Mouse (Mus musculus) kidney, embryonic 15.5 days (tissue): ENCODE measurements around the gene Cyb5rl. TPM values are rescaled to one million over a fixed set of nuclear protein-coding genes. Genes with fewer than 3 reads are reported as not detected.

Experiments
- ATAC-seq: fragments of 200-750 bp; cut with Nextera tagmentation; replicated peaks from 2 replicates; pipeline ENCODE4 v1.8.0; 2017; ENCODE audit warnings: moderate TSS enrichment; ENCODE audit not compliant: low FRiP score
- H3K27ac ChIP-seq: fragments of 300-500 bp; sonication (generic); 2 replicates; pipeline ENCODE4 v1.5.1; 2015; ENCODE audit warnings: mild to moderate bottlenecking, inconsistent platforms
- H3K27me3 ChIP-seq: fragments of 300-500 bp; sonication (generic); 2 replicates; pipeline ENCODE4 v1.6.1; 2015; ENCODE audit warnings: inconsistent platforms
- H3K36me3 ChIP-seq: fragments of 300-500 bp; sonication (generic); 2 replicates; pipeline ENCODE4 v1.6.1; 2015; ENCODE audit warnings: inconsistent platforms
- H3K4me1 ChIP-seq: fragments of 300-500 bp; sonication (generic); 2 replicates; pipeline ENCODE4 v1.6.1; 2015; ENCODE audit warnings: inconsistent platforms
- H3K4me2 ChIP-seq: fragments of 300-500 bp; sonication (generic); 2 replicates; pipeline ENCODE4 v1.6.1; 2015; ENCODE audit warnings: moderate library complexity, mild to moderate bottlenecking, inconsistent platforms
- H3K4me3 ChIP-seq: fragments of 300-500 bp; sonication (generic); replicated peaks from 2 replicates; pipeline ENCODE4 v1.5.1; 2015; ENCODE audit warnings: mild to moderate bottlenecking, inconsistent platforms
- H3K9ac ChIP-seq: fragments of 300-500 bp; sonication (generic); 2 replicates; pipeline ENCODE4 v1.6.1; 2015; ENCODE audit warnings: mild to moderate bottlenecking, inconsistent platforms
- H3K9me3 ChIP-seq: fragments of 300-500 bp; sonication (generic); replicated peaks from 2 replicates; pipeline ENCODE4 v1.6.1; 2016; ENCODE audit warnings: inconsistent platforms
- WGBS: fragments of 180-500 bp; shearing (Covaris S2); methylation state at CpG from one replicate; pipeline ENCODE4 v1.1.7; 2015; ENCODE audit warnings: mixed read lengths; 5-methylcytosine and 5-hydroxymethylcytosine counted together
- polyA plus RNA-seq: library from polyadenylated mRNA; unstranded; fragments of >200 nt; fragmentation: Nextera tagmentation; extraction: Ambion mirVana; gene quantifications from 2 replicates; pipeline ENCODE4 v1.2.1, GENCODE M21; 2015

Gene Cyb5rl
- polyA plus RNA-seq, 1 experiment from 2014 or later = 12.1 TPM

GRCm38 (mm10) chr4:107120676-107121075 is 53.9 kb downstream of the Cyb5rl start:
- peaks cover 16% of the 10 kb centered on the region; the same call in 1 of the 2 replicates for H3K4me1 ChIP-seq
- H3K9me3 ChIP-seq = no peaks in the 10 kb centered on the region
- H3K9ac ChIP-seq = no peak overlapping the region
- WGBS = 89% methylated on average over 6 of the region's 6 CpGs
- H3K4me2 ChIP-seq = no peak overlapping the region
- H3K27ac ChIP-seq = 0 out of 2 replicates have a peak overlapping the region, but pooled peaks have one; percentile 37
- H3K27me3 ChIP-seq = no peaks in the 10 kb centered on the region
- no peak overlapping the region for H3K4me3 ChIP-seq
- no peaks in the 10 kb centered on the region for H3K36me3 ChIP-seq
- ATAC-seq = no peak

DNA sequence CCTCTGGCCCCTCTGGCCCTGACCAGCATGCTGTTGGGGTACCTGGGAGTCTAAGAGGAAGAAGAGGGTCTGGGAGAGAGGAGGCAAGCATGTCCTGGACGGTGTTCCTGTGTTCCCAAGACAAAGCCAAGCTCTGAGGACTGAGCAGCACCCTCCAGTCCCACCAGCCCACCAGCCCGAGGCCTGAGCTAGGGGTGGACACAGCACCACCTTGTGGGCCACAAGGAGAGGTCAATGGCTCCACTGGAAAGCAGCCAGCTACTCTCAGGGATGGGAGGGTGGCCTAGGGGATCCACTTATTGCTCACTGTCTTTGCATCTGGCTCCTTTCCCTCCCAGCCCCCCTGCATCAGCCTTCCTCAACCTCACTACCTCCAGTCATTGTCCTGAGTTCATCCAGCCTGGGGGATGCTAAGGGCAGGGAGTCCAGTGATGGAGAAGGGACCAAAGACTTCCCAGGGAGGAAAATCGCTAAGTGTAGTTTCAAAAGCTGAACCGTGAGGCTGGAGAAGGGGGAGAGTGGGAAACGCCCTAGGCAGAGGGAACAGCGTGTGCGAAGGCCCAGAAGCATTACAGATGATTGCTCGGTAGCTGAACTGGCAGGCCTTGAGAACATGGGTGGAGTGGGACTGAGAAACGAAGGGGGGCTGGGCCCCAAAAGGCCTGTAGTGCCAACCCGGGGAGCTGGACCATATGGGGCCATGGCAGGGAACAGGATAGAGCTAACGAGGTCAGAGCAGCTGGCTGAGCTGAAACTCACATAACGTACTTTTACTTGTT is 54.6 kb downstream of the Cyb5rl start:
- H3K4me3 ChIP-seq = no peak overlapping the region
- H3K27me3 ChIP-seq = no peaks in the 10 kb centered on the region
- H3K4me2 ChIP-seq = no peak overlapping the region
- peak; percentile 64; the same call in 1 of the 2 replicates for ATAC-seq
- no peak overlapping the region for H3K9ac ChIP-seq
- peaks cover 20% of the 10 kb centered on the region; the same call in 1 of the 2 replicates for H3K4me1 ChIP-seq
- 0 out of 2 replicates have a peak overlapping the region, but pooled peaks have one; percentile 37 for H3K27ac ChIP-seq
- no peaks in the 10 kb centered on the region for H3K9me3 ChIP-seq
- no peaks in the 10 kb centered on the region for H3K36me3 ChIP-seq
- WGBS = 54% methylated on average over 12 of the region's 12 CpGs

DNA sequence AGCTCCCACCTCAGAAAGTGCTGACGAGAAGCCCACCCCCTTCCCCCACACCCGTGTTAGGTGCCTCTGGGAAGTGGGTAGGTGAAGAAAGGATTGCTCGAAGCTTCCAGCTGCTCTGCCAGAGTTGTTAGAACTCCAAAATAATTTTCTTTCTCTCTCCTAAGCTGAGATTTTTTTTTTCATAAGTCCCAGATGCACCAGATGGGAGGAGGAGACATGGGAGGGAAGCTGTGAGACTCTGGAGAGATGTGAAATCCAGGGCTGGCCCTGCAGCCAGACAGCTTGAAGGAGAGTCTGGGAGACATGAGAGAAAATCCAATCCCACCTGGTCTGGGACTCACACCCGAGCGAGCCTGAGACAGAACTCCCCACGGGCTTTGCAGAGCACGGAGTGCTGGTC is 57.6 kb downstream of the Cyb5rl start:
- no peak for ATAC-seq
- H3K9me3 ChIP-seq = no peaks in the 10 kb centered on the region
- no peak overlapping the region for H3K4me3 ChIP-seq
- H3K4me1 ChIP-seq = peaks cover 42% of the 10 kb centered on the region
- no peak overlapping the region for H3K9ac ChIP-seq
- H3K27me3 ChIP-seq = peaks cover 3% of the 10 kb centered on the region; the same call in 1 of the 2 replicates
- no peaks in the 10 kb centered on the region for H3K36me3 ChIP-seq
- no peak overlapping the region for H3K4me2 ChIP-seq
- WGBS = 52% methylated on average over 7 of the region's 7 CpGs
- H3K27ac ChIP-seq = no peak overlapping the region

DNA sequence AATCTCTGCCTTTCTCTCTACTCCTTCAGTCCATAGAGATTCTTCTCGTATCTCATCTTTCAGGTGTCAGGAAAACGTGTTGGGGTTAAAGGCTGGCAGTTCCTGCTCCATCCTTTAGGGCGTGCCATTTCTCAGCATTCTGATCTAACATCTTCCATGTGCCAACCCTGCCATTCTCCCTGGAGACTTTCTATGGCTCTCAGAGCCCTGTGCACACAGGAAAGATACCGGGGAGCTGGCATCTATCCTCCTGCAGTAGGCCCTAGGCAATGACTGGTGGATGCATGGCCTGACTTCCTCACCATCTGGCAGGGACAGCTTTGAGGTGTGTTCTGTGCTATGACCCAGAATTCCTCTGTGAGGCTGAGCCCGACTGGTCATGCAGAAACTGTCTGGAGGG is 58.3 kb downstream of the Cyb5rl start:
- Histone ChIP-seq H3K36me3 (no peaks in the 10 kb centered on the region), H3K4me1 (peaks cover 48% of the 10 kb centered on the region), H3K9ac (no peak overlapping the region), H3K27me3 (peaks cover 3% of the 10 kb centered on the region; the same call in 1 of the 2 replicates), H3K4me3 (no peak overlapping the region), H3K9me3 (no peaks in the 10 kb centered on the region), H3K4me2 (no peak overlapping the region), H3K27ac (no peak overlapping the region)
- WGBS = 50% methylated on average over 5 of the region's 5 CpGs
- no peak for ATAC-seq

- Histone ChIP-seq H3K4me2 (no peak overlapping the region), H3K9ac (no peak overlapping the region), H3K36me3 (no peaks in the 10 kb centered on the region), H3K9me3 (no peaks in the 10 kb centered on the region), H3K27me3 (peaks cover 3% of the 10 kb centered on the region; the same call in 1 of the 2 replicates), H3K27ac (no peak overlapping the region), H3K4me3 (no peak overlapping the region), H3K4me1 (peaks cover 52% of the 10 kb centered on the region)
- no peak for ATAC-seq
- WGBS = 36% methylated on average over 10 of the region's 10 CpGs
Observed at GRCm38 (mm10) chr4:107126389-107126788, 59.6 kb downstream of the Cyb5rl start.

DNA sequence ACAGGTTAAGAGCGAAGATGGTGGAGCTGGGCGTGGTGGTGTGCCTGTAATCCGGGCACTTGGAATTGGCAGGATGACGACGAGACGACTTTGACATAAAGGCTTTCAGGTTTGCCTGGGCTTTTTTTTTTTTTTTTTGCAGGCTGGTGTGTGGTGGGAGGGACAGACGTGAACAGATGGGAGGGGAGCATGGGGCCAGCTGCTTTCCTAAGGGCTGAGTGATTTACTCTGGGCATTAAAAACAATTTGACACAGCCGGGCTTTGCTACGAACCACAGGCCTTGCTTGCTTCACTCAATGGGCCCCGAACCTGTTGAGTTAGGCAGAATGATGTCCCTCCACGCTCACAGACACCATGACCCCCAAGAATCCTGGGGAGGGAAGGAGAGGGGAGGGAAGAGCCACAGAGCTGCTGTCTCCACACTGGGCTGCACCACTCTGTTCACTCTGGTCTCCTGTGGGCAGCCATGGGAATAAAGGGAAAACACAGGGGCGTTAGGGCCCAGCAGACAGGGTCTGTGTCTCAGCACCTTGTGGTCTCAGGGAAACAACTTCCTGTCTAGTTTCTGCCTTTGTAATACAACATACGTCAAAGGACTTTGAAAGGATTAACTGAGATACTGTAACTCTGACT is 60.2 kb downstream of the Cyb5rl start:
- H3K27ac ChIP-seq = no peak overlapping the region
- peaks cover 3% of the 10 kb centered on the region; the same call in 1 of the 2 replicates for H3K27me3 ChIP-seq

GRCm38 (mm10) chr4:107127901-107128669 is 61.3 kb downstream of the Cyb5rl start:
- ATAC-seq = no peak
- Histone ChIP-seq H3K27ac (no peak overlapping the region), H3K9ac (no peak overlapping the region), H3K4me3 (no peak overlapping the region), H3K4me1 (peaks cover 55% of the 10 kb centered on the region), H3K27me3 (peaks cover 3% of the 10 kb centered on the region; the same call in 1 of the 2 replicates), H3K36me3 (no peaks in the 10 kb centered on the region), H3K4me2 (no peak overlapping the region), H3K9me3 (no peaks in the 10 kb centered on the region)
- WGBS = 42% methylated on average over 13 of the region's 13 CpGs

More for the DNA sequence above, 60.2 kb downstream of the Cyb5rl start:
- Histone ChIP-seq H3K4me1 (peaks cover 52% of the 10 kb centered on the region), H3K9me3 (no peaks in the 10 kb centered on the region), H3K4me3 (no peak overlapping the region), H3K4me2 (no peak overlapping the region), H3K36me3 (no peaks in the 10 kb centered on the region), H3K9ac (no peak overlapping the region)
- WGBS = 42% methylated on average over 13 of the region's 13 CpGs
- no peak for ATAC-seq

GRCm38 (mm10) chr4:107129373-107129772 is 62.6 kb downstream of the Cyb5rl start:
- Histone ChIP-seq H3K9me3 (no peaks in the 10 kb centered on the region), H3K27ac (no peak overlapping the region), H3K9ac (no peak overlapping the region), H3K4me1 (peaks cover 51% of the 10 kb centered on the region), H3K4me2 (no peak overlapping the region), H3K27me3 (peaks cover 3% of the 10 kb centered on the region; the same call in 1 of the 2 replicates), H3K4me3 (no peak overlapping the region), H3K36me3 (no peaks in the 10 kb centered on the region)
- WGBS = 79% methylated on average over 8 of the region's 8 CpGs
- ATAC-seq = no peak

DNA sequence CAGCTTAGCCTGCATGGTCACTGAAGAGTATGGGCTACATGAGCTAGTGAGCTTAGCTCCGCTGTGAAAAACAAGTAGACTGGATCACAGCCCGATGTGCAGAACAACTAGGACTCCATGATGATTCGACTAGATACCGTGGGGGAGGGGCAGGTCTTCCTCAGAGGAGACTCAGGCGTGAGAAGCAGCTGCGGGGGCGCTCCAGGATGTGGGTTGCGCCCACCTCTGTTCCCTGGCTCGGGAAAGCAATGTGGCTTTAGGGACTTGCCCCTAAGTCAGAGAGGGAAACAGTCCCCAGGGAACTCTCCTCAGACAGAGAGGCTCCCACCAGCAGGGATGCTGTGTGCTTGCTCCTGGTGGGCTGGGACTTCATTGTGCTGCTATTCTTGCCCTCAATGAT is 63.7 kb downstream of the Cyb5rl start:
- H3K27me3 ChIP-seq = peaks cover 3% of the 10 kb centered on the region; the same call in 1 of the 2 replicates
- H3K9ac ChIP-seq = no peak overlapping the region
- 14% methylated on average over 9 of the region's 9 CpGs for WGBS
- no peak overlapping the region for H3K4me3 ChIP-seq
- H3K4me2 ChIP-seq = no peak overlapping the region
- ATAC-seq = no peak
- H3K27ac ChIP-seq = peak overlapping the region; percentile 48; the same call in 1 of the 2 replicates
- peaks cover 61% of the 10 kb centered on the region for H3K4me1 ChIP-seq
- H3K36me3 ChIP-seq = no peaks in the 10 kb centered on the region
- H3K9me3 ChIP-seq = no peaks in the 10 kb centered on the region

GRCm38 (mm10) chr4:107134891-107135290 is 68.1 kb downstream of the Cyb5rl start:
- Histone ChIP-seq H3K27ac (peak overlapping the region; percentile 45; the same call in 1 of the 2 replicates), H3K27me3 (no peaks in the 10 kb centered on the region), H3K4me1 (peaks cover 70% of the 10 kb centered on the region), H3K9me3 (no peaks in the 10 kb centered on the region), H3K4me2 (no peak overlapping the region), H3K4me3 (no peak overlapping the region), H3K9ac (no peak overlapping the region), H3K36me3 (0 out of 2 replicates have a peak, but pooled peaks cover 6% of the 10 kb centered on the region)
- 81% methylated on average over 3 of the region's 3 CpGs for WGBS
- no peak for ATAC-seq

- peak overlapping the region; percentile 63 for H3K27ac ChIP-seq
- peaks cover 71% of the 10 kb centered on the region for H3K4me1 ChIP-seq
- H3K4me3 ChIP-seq = no peak overlapping the region
- H3K9me3 ChIP-seq = no peaks in the 10 kb centered on the region
- H3K4me2 ChIP-seq = no peak overlapping the region
- 47% methylated on average over 5 of the region's 5 CpGs for WGBS
- no peak overlapping the region for H3K9ac ChIP-seq
- no peak for ATAC-seq
- 0 out of 2 replicates have a peak, but pooled peaks cover 6% of the 10 kb centered on the region for H3K36me3 ChIP-seq
- no peaks in the 10 kb centered on the region for H3K27me3 ChIP-seq
Observed at GRCm38 (mm10) chr4:107135663-107136062, 68.9 kb downstream of the Cyb5rl start.
